Mouse (Mus musculus) myocyte (in vitro differentiated cells): ENCODE results near the gene Meis2.

Experiments
- CEBPB ChIP-seq: IDR thresholded peaks from 2 replicates; pipeline ENCODE4 v1.6.1; 2011; ENCODE audit warnings: mild to moderate bottlenecking, moderate library complexity; ENCODE audit not compliant: poor library complexity, insufficient read depth, severe bottlenecking
- E2F4 ChIP-seq: IDR thresholded peaks from one replicate; pipeline ENCODE4 v1.6.1; 2011; ENCODE audit warnings: mild to moderate bottlenecking, control low read depth, moderate library complexity; ENCODE audit not compliant: insufficient read depth
- MAX ChIP-seq: IDR thresholded peaks from one replicate; pipeline ENCODE4 v1.6.1; 2011; ENCODE audit warnings: low read depth, mild to moderate bottlenecking, control low read depth
- MYOD1 ChIP-seq, 3 experiments: IDR thresholded peaks; one replicate each; pipeline ENCODE4 v1.6.1; 2011; ENCODE audit warnings: control low read depth in 2 of 3, low read depth in 2 of 3, mild to moderate bottlenecking in 2 of 3, moderate library complexity in 1 of 3; ENCODE audit not compliant: insufficient read length in 2 of 3, control insufficient read depth in 1 of 3
- POLR2A ChIP-seq: IDR thresholded peaks from one replicate; pipeline ENCODE4 v1.6.1; 2011; ENCODE audit warnings: low read depth, mild to moderate bottlenecking, control low read depth, moderate library complexity; ENCODE audit not compliant: insufficient read length
- POLR2AphosphoS2 ChIP-seq: IDR thresholded peaks from one replicate; pipeline ENCODE4 v1.6.1; 2011; ENCODE audit warnings: low read depth, control low read depth; ENCODE audit not compliant: insufficient read length
- REST ChIP-seq: IDR thresholded peaks from one replicate; pipeline ENCODE4 v1.6.1; 2011; ENCODE audit warnings: mild to moderate bottlenecking, control low read depth, moderate library complexity; ENCODE audit not compliant: insufficient read depth, insufficient read length
- SRF ChIP-seq: IDR thresholded peaks from one replicate; pipeline ENCODE4 v1.6.1; 2011; ENCODE audit warnings: low read depth; ENCODE audit not compliant: control insufficient read depth, insufficient read length
- TCF12 ChIP-seq: IDR thresholded peaks from one replicate; pipeline ENCODE4 v1.6.1; 2011; ENCODE audit warnings: mild to moderate bottlenecking, control low read depth; ENCODE audit not compliant: poor library complexity, insufficient read depth, severe bottlenecking
- TCF3 ChIP-seq: IDR thresholded peaks from one replicate; pipeline ENCODE4 v1.6.1; 2011; ENCODE audit warnings: low read depth, control low read depth; ENCODE audit not compliant: insufficient read length
- USF1 ChIP-seq: IDR thresholded peaks from one replicate; pipeline ENCODE4 v1.6.1; 2011; ENCODE audit warnings: low read depth, mild to moderate bottlenecking, control low read depth, moderate library complexity

DNA sequence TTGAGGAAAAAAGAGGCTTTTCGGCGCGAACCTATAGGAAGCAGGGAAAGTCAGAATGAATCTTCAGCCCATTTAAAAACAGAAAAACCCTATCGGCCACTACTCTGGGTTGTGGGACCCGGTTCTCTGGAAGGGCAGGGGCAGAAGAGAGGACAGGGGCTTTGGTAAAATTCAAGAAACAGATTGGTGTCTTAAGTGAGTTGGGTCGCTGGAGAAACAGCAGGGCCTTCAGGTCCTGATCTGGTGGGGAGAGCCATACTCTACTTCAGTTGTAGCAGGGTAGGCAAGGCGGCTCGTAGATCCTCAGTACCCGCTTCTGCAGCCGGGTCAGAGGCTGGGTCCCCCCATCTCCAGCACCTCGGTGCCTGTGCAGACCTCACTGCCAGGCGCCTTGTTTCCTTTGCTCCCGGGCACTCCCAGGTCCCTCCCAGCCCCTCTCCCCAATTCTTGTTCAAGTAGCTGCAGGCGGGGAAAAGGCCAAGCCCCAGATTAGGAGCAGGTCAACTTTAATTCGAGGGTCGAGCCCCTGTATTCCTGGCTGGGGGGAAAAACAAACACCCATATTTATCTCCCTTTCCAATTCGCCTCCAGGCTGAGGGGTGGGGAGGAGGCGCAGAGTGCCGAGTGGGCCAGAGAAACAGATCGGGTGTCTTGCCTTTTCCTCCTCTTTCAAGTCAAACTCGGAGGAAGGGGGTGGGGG is 4.8 kb downstream of the Meis2 start:
- no peak for TF ChIP-seq POLR2A
- TF ChIP-seq MAX: no peak
- no peak for TF ChIP-seq TCF12
- TF ChIP-seq TCF3: no peak
- no peak for TF ChIP-seq MYOD1 (IDR thresholded peaks at IDR 0.05; ENCODE audit: control insufficient read depth in 1 of 3, insufficient read length in 2 of 3, low read depth in 2 of 3)
- no peak for TF ChIP-seq E2F4
- TF ChIP-seq USF1: no peak
- no peak for TF ChIP-seq POLR2AphosphoS2
- no peak for TF ChIP-seq CEBPB
- no peak for TF ChIP-seq REST
- TF ChIP-seq SRF: no peak
